Mouse (Mus musculus): Measurements from ENCODE around the gene Fut11. TPM values are rescaled to one million over a fixed set of nuclear protein-coding genes. Genes with fewer than 3 reads are reported as not detected.
A peak's percentile ranks its signal among the peaks of the same experiment; 100 is the strongest.

The Fut11 gene
- polyA plus RNA-seq, 1 experiment from 2014 or later, result 19.5 TPM

DNA sequence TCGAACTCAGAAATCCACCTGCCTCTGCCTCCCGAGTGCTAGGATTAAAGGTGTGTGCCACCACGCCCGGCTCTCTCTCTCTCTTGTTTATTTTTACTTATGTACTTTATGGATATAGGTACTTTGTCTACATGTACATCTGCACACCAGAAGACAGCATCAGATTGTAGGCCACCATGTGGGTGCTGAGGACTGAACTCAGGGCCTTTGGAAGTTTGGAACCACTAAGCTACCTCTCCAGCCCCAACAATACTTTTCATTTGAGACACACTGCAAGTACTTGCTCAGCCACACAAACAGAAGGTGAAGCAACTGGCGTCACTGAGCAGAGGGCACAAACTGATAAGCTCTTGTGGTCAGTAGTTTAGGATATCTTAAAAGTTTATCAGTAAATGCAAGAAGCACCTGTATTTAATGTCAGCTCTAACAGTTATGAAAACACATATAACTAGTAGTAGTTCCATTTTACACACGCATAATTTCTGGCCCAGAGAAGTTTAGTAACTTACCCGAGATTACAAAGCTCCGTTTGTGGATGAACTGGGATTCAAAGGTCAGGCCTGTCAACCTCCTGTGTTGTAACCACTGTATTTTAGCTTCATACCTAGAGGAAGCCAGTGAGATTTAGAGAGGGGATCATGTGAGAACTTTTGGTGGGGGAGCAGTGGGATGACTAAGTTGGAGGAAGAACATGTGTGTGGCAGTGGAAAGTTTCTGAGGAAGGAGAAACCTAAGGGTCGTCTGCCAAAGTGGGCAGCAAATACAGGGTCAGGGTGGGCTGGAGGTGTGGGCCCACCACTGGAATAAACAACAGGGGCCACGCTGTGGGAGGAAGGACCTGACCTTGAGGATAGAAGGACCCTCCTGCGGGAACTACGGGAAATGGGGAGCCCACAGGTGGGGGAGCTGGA is 38.5 kb downstream of the Fut11 start:
- Histone ChIP-seq H3K27ac (peak overlapping the region; percentile 98), H3K4me3 (peak overlapping the region; percentile 96), H3K4me1 (peaks cover 47% of the 10 kb centered on the region), H3K9me3 (no peaks in the 10 kb centered on the region), H3K27me3 (ENCODE audit: insufficient read depth, poor library complexity, severe bottlenecking) (no peaks in the 10 kb centered on the region), H3K36me3 (peaks cover 71% of the 10 kb centered on the region)
- no peak for DNase-seq (ENCODE audit: low spot score)
- WGBS, result 42% methylated on average over 12 of the region's 12 CpGs

DNA sequence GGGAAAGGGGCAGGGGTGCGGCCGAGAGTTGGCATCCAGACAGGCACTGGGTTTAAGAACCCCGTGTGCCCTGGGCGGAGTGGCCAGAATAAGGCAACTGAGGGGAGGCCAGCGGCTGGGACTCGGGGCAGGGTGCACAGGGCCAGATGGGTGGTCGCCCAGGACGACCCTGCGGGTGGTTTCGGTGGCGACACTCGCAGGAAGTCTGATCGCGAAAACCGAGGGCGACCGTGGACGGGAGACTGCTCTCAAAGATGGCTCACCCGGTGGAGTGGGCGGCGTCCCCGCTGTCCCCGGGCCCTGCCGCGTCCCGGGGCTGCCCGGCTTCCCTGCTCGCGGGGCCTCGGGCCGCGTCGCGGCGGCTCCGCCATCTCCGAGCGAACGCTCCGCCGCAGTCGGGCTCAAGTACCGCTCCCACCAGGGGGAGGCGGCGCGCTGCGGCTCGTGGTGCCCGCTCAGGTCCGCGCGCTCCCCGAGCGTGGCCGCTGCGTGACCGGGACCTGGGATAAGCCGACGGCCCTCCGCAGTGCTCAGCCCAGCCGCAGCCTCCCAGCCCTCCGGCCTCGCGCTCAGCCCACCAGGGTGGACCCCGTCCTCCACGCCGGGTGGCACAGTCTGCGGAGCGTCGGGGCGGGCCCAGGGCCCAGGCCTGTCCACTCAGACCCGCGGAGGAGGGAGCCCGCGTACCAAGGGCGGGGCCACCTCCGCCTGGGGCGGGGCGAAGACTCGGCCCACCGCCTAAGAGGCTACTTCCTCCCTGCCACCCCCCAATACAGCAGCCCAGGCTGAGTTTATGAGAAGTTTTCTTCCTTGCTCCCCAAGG is 39.4 kb downstream of the Fut11 start, which contains the start of gene Ndst2:
TSS of gene Ndst2 (minus strand) at position 611 of the 823 bp plus-strand sequence.
- peak within 1 kb of the TSS; percentile 98 for H3K27ac ChIP-seq
- WGBS, result under 1% methylated on average over 72 of the region's 81 CpGs
- peaks cover 71% of the 10 kb centered on the region for H3K36me3 ChIP-seq

DNA sequence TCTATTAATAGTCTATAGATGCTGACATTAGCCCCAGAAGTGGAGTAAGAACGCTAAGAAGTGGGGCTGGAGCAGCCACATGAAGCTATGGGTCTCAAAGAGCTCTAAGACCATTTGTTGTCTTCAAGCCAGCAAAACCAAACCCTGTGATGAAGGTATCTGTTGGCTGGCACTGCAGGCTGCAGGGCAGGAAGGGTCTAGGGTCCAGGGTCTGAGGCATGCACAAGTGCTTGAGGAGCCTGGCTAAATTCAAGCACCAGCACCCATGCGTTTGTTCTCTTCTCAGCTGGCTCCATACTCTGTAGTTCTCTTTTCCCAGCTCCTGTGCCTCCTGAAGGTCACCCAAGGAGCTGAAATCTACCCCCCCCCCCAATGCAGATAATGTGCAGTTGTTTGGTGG is 40.3 kb downstream of the Fut11 start:
- WGBS, result 53% methylated on average over 2 of the region's 2 CpGs

More for the DNA sequence above, 39.4 kb downstream of the Fut11 start, which contains the start of gene Ndst2:
- Histone ChIP-seq H3K4me3 (peak within 1 kb of the TSS; percentile 96), H3K4me1 (peaks cover 52% of the 10 kb centered on the region), H3K9me3 (no peaks in the 10 kb centered on the region), H3K27me3 (ENCODE audit: insufficient read depth, poor library complexity, severe bottlenecking) (no peaks in the 10 kb centered on the region)
- DNase-seq (ENCODE audit: low spot score), result peak; percentile 96

DNA sequence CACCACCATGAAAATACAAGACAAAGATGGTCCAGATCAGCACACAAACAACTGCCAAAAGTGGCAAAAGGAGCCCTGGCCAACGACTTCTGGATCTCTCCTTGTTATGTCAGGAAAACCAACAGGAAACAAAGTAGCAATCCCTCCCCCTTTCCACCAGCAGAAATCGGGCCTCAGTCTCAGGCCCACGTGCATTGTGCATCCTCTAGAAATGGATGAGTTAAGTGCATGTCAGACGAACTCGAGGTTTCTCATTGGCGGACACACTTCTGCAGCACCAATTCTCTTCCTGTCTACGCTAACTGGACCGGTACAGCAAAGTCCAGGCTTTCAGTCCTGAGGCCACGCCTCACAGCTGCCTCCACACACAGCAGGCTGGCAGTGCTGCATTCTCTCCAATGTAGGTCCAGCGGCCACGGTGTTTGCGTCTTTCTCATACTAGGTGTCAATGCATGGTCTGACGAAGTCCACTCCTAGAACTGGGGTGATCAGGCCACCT is 41.2 kb downstream of the Fut11 start:
- peak overlapping the region; percentile 98; the same call in 1 of the 2 replicates for H3K27ac ChIP-seq
- DNase-seq (ENCODE audit: low spot score), result no peak
- WGBS, result 86% methylated on average over 13 of the region's 13 CpGs
- no peaks in the 10 kb centered on the region for H3K9me3 ChIP-seq
- H3K36me3 ChIP-seq, result peaks cover 71% of the 10 kb centered on the region
- H3K4me3 ChIP-seq, result no peak overlapping the region
- no peaks in the 10 kb centered on the region for H3K27me3 ChIP-seq (ENCODE audit: insufficient read depth, poor library complexity, severe bottlenecking)
- H3K4me1 ChIP-seq, result peaks cover 57% of the 10 kb centered on the region

More for the DNA sequence above, 40.3 kb downstream of the Fut11 start:
- no peaks in the 10 kb centered on the region for H3K9me3 ChIP-seq
- H3K4me3 ChIP-seq, result 0 out of 2 replicates have a peak overlapping the region, but pooled peaks have one; percentile 96
- H3K36me3 ChIP-seq, result peaks cover 71% of the 10 kb centered on the region
- H3K27ac ChIP-seq, result peak overlapping the region; percentile 98
- no peak for DNase-seq (ENCODE audit: low spot score)
- no peaks in the 10 kb centered on the region for H3K27me3 ChIP-seq (ENCODE audit: insufficient read depth, poor library complexity, severe bottlenecking)
- peaks cover 57% of the 10 kb centered on the region for H3K4me1 ChIP-seq

DNA sequence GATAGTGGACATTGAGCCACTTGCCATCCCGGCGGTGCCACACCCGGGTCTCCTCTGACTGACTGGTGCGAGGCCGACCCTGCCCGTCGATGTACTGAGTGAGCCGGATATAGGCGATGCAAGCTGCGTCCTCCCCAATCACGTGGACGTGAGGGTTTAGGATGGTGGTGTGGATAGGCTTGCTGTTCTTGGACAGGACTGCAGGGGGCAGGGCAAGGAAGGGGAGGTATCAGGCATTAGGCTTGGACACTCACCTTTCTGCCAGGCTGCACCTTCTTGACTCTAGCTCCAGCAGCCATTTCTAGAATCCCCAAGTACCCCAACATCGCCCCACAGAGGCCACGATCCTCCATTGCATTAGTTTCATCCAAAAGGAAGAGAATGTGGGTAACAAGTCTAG is 42.5 kb downstream of the Fut11 start:
- DNase-seq (ENCODE audit: low spot score), result no peak

DNA sequence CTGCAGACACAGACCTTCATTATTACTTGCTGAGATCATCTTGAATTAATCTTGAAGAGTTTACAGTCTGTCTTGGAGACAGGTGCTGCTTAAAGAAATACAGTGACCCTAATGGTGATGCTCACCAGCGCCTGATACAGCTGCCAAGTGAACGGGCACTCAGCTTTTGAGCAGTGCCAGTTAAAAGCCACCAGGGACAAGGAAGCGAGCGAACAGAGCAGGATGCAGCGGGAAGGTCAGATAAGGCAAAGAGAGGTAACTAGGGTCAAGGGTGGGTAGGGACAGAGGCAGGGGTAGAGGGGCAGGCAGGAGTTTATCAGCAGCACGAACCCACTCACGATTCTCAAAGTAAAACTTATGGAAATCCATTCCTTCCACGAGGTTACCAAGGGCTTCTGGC is 43.7 kb downstream of the Fut11 start:
- Histone ChIP-seq H3K4me1 (peaks cover 59% of the 10 kb centered on the region), H3K9me3 (no peaks in the 10 kb centered on the region), H3K27me3 (ENCODE audit: insufficient read depth, poor library complexity, severe bottlenecking) (no peaks in the 10 kb centered on the region), H3K27ac (no peak overlapping the region), H3K36me3 (peaks cover 76% of the 10 kb centered on the region), H3K4me3 (no peak overlapping the region)
- 61% methylated on average over 8 of the region's 8 CpGs for WGBS
- DNase-seq (ENCODE audit: low spot score), result no peak

More for the DNA sequence above, 42.5 kb downstream of the Fut11 start:
- H3K27ac ChIP-seq, result peak overlapping the region; percentile 42; the same call in 1 of the 2 replicates
- peaks cover 75% of the 10 kb centered on the region for H3K36me3 ChIP-seq
- H3K4me1 ChIP-seq, result peaks cover 64% of the 10 kb centered on the region
- no peaks in the 10 kb centered on the region for H3K27me3 ChIP-seq (ENCODE audit: insufficient read depth, poor library complexity, severe bottlenecking)
- no peaks in the 10 kb centered on the region for H3K9me3 ChIP-seq
- no peak overlapping the region for H3K4me3 ChIP-seq
- 42% methylated on average over 14 of the region's 14 CpGs for WGBS

DNA sequence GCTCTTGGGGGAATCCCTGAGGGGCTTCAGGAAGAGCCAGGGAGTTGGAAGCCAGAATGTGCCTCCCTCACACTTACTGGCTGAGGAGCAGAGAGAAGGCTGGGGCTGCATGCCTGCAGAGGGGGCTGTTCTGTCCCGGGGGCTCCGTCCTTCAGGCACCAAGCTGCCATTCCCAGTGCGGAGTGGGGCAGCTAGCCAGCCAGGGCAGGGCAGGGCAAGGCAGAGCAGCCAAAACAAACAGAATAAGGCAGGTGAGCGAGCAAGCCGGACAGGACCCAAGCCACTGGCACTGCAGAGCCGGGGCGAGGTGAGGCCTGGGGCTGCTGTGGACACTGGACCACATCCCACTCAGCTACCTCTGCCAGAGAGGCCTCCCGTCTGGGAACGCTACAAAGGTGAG is 46.5 kb downstream of the Fut11 start:
- DNase-seq (ENCODE audit: low spot score), result no peak
- 86% methylated on average over 9 of the region's 9 CpGs for WGBS
- peaks cover 33% of the 10 kb centered on the region for H3K4me1 ChIP-seq
- no peak overlapping the region for H3K4me3 ChIP-seq
- peaks cover 91% of the 10 kb centered on the region for H3K36me3 ChIP-seq
- H3K27me3 ChIP-seq (ENCODE audit: insufficient read depth, poor library complexity, severe bottlenecking), result no peaks in the 10 kb centered on the region
- no peak overlapping the region for H3K27ac ChIP-seq
- H3K9me3 ChIP-seq, result no peaks in the 10 kb centered on the region

DNA sequence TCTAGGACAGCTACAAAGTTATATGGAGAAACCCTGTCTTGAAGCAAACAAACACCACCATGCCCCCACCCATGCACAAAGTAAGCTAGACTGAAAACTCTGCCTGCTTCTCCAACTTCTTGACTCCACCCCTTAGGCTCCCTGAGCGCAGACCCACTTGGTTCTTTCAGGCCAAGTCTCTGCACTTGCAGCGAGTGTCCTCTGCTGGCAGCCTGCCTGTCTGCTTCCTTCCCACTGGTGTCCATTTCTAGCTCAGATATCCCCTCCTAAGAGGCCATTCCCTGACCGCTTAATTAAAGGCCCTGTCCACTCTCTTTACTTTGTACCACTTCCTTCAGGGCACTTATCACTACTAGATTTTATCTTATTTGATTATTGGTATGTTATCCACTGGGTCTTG is 48.8 kb downstream of the Fut11 start:
- Histone ChIP-seq H3K36me3 (peaks cover 89% of the 10 kb centered on the region), H3K4me1 (peaks cover 25% of the 10 kb centered on the region)
- WGBS, result 85% methylated on average over 3 of the region's 3 CpGs

DNA sequence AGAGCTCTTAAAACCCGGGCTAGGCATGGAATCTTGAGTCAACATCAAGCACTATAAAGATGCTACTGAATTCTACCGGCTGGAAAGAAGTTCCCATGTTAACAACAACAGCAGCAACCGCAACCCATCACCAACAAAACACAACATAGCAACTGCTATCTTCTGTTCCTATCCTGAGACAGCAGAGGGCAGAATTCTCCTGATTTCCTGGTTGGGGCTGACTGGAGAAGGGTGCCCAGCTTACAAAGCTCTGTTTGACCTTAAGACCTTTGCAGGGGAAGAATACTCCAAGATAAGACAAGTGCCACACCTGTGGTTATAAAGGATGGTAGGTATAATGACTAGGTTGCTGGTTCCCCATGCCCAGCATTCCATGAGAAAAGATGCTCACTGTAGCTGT is 52.2 kb downstream of the Fut11 start:
- Histone ChIP-seq H3K36me3 (peaks cover 59% of the 10 kb centered on the region), H3K27ac (no peak overlapping the region; the same call in 1 of the 2 replicates)

More for the DNA sequence above, 48.8 kb downstream of the Fut11 start:
- H3K27me3 ChIP-seq (ENCODE audit: insufficient read depth, poor library complexity, severe bottlenecking), result no peaks in the 10 kb centered on the region
- H3K9me3 ChIP-seq, result no peaks in the 10 kb centered on the region
- no peak overlapping the region for H3K27ac ChIP-seq
- no peak for DNase-seq (ENCODE audit: low spot score)
- no peak overlapping the region for H3K4me3 ChIP-seq

DNA sequence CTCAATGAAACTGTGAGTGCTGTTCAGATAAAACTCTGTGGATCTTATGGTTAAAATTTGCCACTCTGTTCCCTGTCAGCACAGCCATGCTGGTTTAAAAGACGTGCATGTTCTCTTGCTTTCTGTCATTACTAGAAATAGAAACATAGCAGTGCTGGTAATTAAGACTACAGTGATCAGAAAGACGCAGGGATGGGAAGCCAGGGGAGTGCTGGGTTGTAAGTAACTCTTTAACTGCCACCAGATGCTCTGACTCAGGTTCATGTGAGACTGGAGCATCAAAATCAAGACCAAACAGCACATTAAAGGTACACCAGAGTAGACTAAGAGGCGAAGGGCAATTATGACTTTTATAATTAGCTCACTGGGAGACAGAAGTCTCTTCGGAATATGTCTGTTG is 53.6 kb downstream of the Fut11 start:
- Histone ChIP-seq H3K27ac (no peak overlapping the region), H3K4me3 (no peak overlapping the region), H3K4me1 (peaks cover 30% of the 10 kb centered on the region), H3K36me3 (peaks cover 58% of the 10 kb centered on the region), H3K27me3 (ENCODE audit: insufficient read depth, poor library complexity, severe bottlenecking) (no peaks in the 10 kb centered on the region), H3K9me3 (no peaks in the 10 kb centered on the region)
- WGBS, result 67% methylated on average over 4 of the region's 4 CpGs
- DNase-seq (ENCODE audit: low spot score), result no peak

More for the DNA sequence above, 52.2 kb downstream of the Fut11 start:
- Histone ChIP-seq H3K27me3 (ENCODE audit: insufficient read depth, poor library complexity, severe bottlenecking) (no peaks in the 10 kb centered on the region), H3K4me3 (no peak overlapping the region), H3K9me3 (no peaks in the 10 kb centered on the region), H3K4me1 (peaks cover 31% of the 10 kb centered on the region)
- DNase-seq (ENCODE audit: low spot score), result no peak
- WGBS, result 88% methylated on average over 3 of the region's 3 CpGs

DNA sequence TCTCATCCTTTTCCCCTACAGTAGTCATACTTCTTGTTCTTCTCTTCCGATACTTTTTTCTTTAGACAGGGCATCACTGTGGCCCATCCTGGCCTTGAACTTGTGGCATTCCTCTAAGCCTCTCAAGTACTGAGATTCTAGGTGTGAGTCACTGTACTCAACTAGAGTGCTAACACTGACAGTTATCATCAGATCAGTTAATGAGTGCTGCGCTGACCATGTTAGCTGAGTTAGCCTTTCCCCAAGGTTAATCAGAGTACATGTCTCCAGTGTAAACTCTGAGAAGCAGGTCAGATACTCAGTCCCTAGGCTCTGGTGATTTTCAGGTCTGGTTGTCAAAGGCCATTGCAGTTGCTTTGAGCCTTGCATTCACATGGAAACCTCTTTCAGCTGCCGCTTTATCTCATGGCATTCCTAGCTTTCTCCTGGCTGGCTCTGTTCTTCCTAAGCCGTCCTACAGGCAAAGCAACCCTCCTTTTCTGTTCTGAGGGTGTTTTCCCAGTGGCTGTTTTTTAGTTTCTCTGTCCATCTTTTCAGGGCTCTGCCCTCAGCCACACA is 54.8 kb downstream of the Fut11 start:
- Histone ChIP-seq H3K27me3 (ENCODE audit: insufficient read depth, poor library complexity, severe bottlenecking) (no peaks in the 10 kb centered on the region), H3K9me3 (no peaks in the 10 kb centered on the region), H3K4me3 (no peak overlapping the region), H3K36me3 (peaks cover 58% of the 10 kb centered on the region), H3K27ac (peak overlapping the region; percentile 78; the same call in 1 of the 2 replicates), H3K4me1 (peaks cover 30% of the 10 kb centered on the region)
- 41% methylated on average over 4 of the region's 4 CpGs for WGBS
- no peak for DNase-seq (ENCODE audit: low spot score)

DNA sequence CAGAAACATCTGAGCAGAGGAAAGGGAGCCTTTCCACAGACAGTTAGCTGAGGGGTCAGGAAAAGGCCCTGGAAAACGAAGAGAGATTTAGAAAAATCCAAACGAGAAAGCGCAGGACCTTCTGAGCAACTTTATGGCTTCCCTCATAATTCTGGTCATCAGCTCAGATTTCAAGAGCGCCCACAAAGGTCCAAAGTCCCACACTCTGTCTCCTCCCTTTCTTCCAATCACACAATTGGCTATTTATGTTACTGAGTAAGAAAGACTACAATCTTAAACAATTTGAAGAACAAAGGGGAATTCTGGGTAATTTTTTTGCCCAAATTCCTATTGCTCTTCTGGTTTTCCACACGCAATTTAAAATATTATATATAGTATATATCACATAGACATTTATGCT is 55.7 kb downstream of the Fut11 start:
- 88% methylated on average over 5 of the region's 5 CpGs for WGBS
- no peak for DNase-seq (ENCODE audit: low spot score)
- peak overlapping the region; percentile 78 for H3K27ac ChIP-seq
- H3K27me3 ChIP-seq (ENCODE audit: insufficient read depth, poor library complexity, severe bottlenecking), result no peaks in the 10 kb centered on the region
- no peaks in the 10 kb centered on the region for H3K9me3 ChIP-seq
- peaks cover 58% of the 10 kb centered on the region for H3K36me3 ChIP-seq
- H3K4me3 ChIP-seq, result no peak overlapping the region
- peaks cover 30% of the 10 kb centered on the region for H3K4me1 ChIP-seq
